In the genomic region with DNA sequence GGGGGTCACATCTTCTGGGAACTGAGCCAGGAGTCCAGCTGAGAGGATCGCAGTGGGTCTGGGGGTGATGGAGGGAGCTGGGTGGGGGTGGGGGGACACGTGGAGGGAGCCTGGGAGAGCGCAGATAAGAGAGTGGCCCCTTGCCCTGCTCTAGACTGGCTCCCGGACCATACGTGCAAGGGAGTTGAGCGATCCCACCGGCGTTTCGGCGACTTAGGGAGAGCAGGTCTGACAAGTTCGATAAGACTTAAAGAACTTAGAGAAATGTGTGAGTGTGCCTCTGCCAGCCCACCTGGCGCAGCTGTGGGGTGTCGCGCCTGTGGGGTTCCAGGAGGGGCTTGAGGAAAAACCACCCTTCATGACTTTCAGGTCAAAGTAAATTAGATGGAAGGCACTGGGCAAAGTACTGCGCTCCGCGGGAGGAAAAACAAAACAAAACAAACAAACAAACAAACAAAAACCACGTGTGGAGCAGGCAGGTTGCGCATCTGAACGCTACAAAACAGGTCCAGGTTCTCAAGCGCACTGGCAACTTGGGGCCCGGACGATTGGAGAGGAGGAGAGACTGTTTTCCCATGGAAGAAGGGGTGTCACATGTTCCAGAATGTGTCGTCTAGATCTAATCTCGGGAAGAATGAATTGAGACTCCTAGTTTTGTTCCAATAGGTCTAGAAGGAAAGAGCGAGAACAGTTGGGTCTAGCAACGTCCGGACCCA, we compare ENCODE assay signal across 8 mouse cellular contexts. TPM values are rescaled to one million over a fixed set of nuclear protein-coding genes. Genes with fewer than 3 reads are reported as not detected.
DNase-seq lines count a peak whose midpoint lies in the region; ATAC-seq and TF ChIP-seq lines count a peak whose summit lies in the region.

No protein-coding gene starts in this region.

- no peaks in the 10 kb centered on the region for H3K27me3 ChIP-seq in kidney, adult 2 months (replicated peaks; ENCODE audit: control insufficient read depth, insufficient read depth, low read length)
- no peaks in the 10 kb centered on the region for H3K27me3 ChIP-seq in heart, embryonic 14.5 days (ENCODE audit: control insufficient read depth, insufficient read depth, low read length)
- peaks cover 6% of the 10 kb centered on the region; the same call in 1 of the 2 replicates for H3K27me3 ChIP-seq in liver, embryonic 11.5 days (replicated peaks; ENCODE audit: control insufficient read depth, insufficient read depth, low read length)

- peak overlapping the region; percentile 98 for H3K4me2 ChIP-seq in heart, embryonic 14.5 days (ENCODE audit: low read length)
- peak overlapping the region; percentile 97 for H3K4me2 ChIP-seq in liver, embryonic 11.5 days

- no peaks in the 10 kb centered on the region for H3K36me3 ChIP-seq in kidney, adult 2 months (ENCODE audit: control insufficient read depth, insufficient read depth, low read length)
- H3K36me3 ChIP-seq in heart, embryonic 14.5 days (ENCODE audit: control insufficient read depth, insufficient read depth, low read length) = no peaks in the 10 kb centered on the region
- H3K36me3 ChIP-seq in liver, embryonic 11.5 days (ENCODE audit: control insufficient read depth, insufficient read depth, low read length) = no peaks in the 10 kb centered on the region

- TF ChIP-seq POLR2A in kidney, adult 2 months (IDR thresholded peaks at IDR 0.05; ENCODE audit: low read depth, low read length) = no peak
- TF ChIP-seq POLR2A in bone marrow macrophage, adult 2 months (IDR thresholded peaks at IDR 0.05; ENCODE audit: borderline replicate concordance, low read depth, low read length) = no peak

- ATAC-seq in heart, embryonic 14.5 days (ENCODE audit: insufficient number of reproducible peaks, insufficient read depth, low FRiP score, low read depth) = peak; percentile 28; the same call in 1 of the 2 replicates
- peak; percentile 63 for ATAC-seq in liver, embryonic 11.5 days (replicated peaks; ENCODE audit: low FRiP score)

- no peaks in the 10 kb centered on the region; the same call in 1 of the 2 replicates for H3K4me1 ChIP-seq in kidney, adult 2 months (ENCODE audit: control insufficient read depth, insufficient read depth, low read length)
- peaks cover 21% of the 10 kb centered on the region for H3K4me1 ChIP-seq in bone marrow macrophage, adult 2 months (ENCODE audit: control insufficient read depth, insufficient read depth, low read length)
- peaks cover 5 to 7% of the 10 kb centered on the region in 2 experiments; a peak in 3 of 4 replicates for H3K4me1 ChIP-seq in heart, embryonic 14.5 days (ENCODE audit: control insufficient read depth in 2 of 2, insufficient read depth in 2 of 2, low read length in 2 of 2)
- H3K4me1 ChIP-seq in liver, embryonic 11.5 days (replicated peaks; ENCODE audit: control insufficient read depth, insufficient read depth, low read length) = peaks cover 5% of the 10 kb centered on the region

- no peak for DNase-seq in kidney, adult 2 months
- no peak for DNase-seq in kidney, postnatal 14 days
- no peak for DNase-seq in liver, embryonic 11.5 days (ENCODE audit: low spot score)
- DNase-seq in retina, postnatal 1 day = peak; percentile 7
- no peak for DNase-seq in right cerebral cortex, postnatal 4 days
- DNase-seq in adrenal gland, adult 8-10 months = no peak

- TF ChIP-seq CTCF in kidney, adult 2 months (conservative IDR thresholded peaks at IDR 0.05; ENCODE audit: insufficient read depth, insufficient read length, low read depth, low read length) = no peak
- no peak for TF ChIP-seq CTCF in bone marrow macrophage, adult 2 months (IDR thresholded peaks at IDR 0.05; ENCODE audit: low read depth, low read length)

- 3% methylated on average over 28 of the region's 28 CpGs for WGBS in kidney, adult 2 months
- 4% methylated on average over 28 of the region's 28 CpGs for WGBS in heart, embryonic 14.5 days
- WGBS in liver, embryonic 11.5 days = 5% methylated on average over 28 of the region's 28 CpGs

- H3K9me3 ChIP-seq in heart, embryonic 14.5 days (ENCODE audit: control insufficient read depth, low read length) = no peaks in the 10 kb centered on the region
- no peaks in the 10 kb centered on the region for H3K9me3 ChIP-seq in liver, embryonic 11.5 days (ENCODE audit: control insufficient read depth, low read length)

- peak overlapping the region; percentile 81; the same call in 1 of the 2 replicates for H3K27ac ChIP-seq in kidney, adult 2 months (ENCODE audit: insufficient read depth, low read depth, low read length)
- H3K27ac ChIP-seq in bone marrow macrophage, adult 2 months (ENCODE audit: insufficient read depth, low read depth, low read length) = no peak overlapping the region
- H3K27ac ChIP-seq in heart, embryonic 14.5 days (replicated peaks in 1 of 2; ENCODE audit: control insufficient read depth in 1 of 2, insufficient read depth in 1 of 2, low read depth in 2 of 2, low read length in 2 of 2) = peak overlapping the region in 1 of 2 experiments; percentile 75; a peak in 1 of 4 replicates
- H3K27ac ChIP-seq in liver, embryonic 11.5 days (ENCODE audit: low read depth, low read length) = no peak overlapping the region

- peak overlapping the region; percentile 80 for H3K9ac ChIP-seq in heart, embryonic 14.5 days (ENCODE audit: low read length)
- peak overlapping the region; percentile 66 for H3K9ac ChIP-seq in liver, embryonic 11.5 days (ENCODE audit: low read depth, low read length)

- H3K4me3 ChIP-seq in kidney, adult 2 months (ENCODE audit: insufficient read depth, low read depth, low read length) = peak overlapping the region; percentile 65
- H3K4me3 ChIP-seq in bone marrow macrophage, adult 2 months (ENCODE audit: insufficient read depth, low read length) = peak overlapping the region; percentile 99
- peak overlapping the region; percentile 81 to 85 for H3K4me3 ChIP-seq in heart, embryonic 14.5 days (ENCODE audit: control insufficient read depth in 1 of 2, insufficient read depth in 1 of 2, low read depth in 1 of 2, low read length in 2 of 2)
- H3K4me3 ChIP-seq in liver, embryonic 11.5 days (ENCODE audit: low read depth, low read length) = peak overlapping the region; percentile 71

RNA-seq across cellular contexts. Expression of a gene that starts 1.1 kb away (rescaled TPM):
- 22.4 and 22.5 TPM in 2 replicates for polyA plus RNA-seq in kidney, adult 2 months (2012; rRNA removed)
- 9.1 and 10.7 TPM in 2 replicates for polyA plus RNA-seq in bone marrow macrophage, adult 2 months (2012; ENCODE audit: insufficient read depth, insufficient read length, missing spikeins)
- 11.4 and 12.2 TPM in 2 replicates for polyA plus RNA-seq in heart, embryonic 14.5 days (2014; fragmentation: Nextera tagmentation; extraction: Ambion mirVana)
- 1.6 and 2.1 TPM in 2 replicates for polyA plus RNA-seq in liver, embryonic 11.5 days (2014; fragmentation: Nextera tagmentation; extraction: Ambion mirVana)
- total RNA-seq in adrenal gland, adult 8-10 months (2022) = 10 to 100 TPM; 15.4 to 21.9 (median 19.2) TPM
